Mouse (Mus musculus) kidney, adult 2 months (tissue): ENCODE measurements around the gene Hrc.

Experiments used
- CTCF ChIP-seq: fragments of 200-500 bp; conservative IDR thresholded peaks from 2 replicates; pipeline ENCODE4 v1.5.1; 2011; ENCODE audit warnings: low read depth, mild to moderate bottlenecking, control low read depth, low read length, moderate library complexity, mixed read lengths; ENCODE audit not compliant: insufficient read depth, insufficient read length
- POLR2A ChIP-seq: fragments of 200-500 bp; IDR thresholded peaks from one replicate; pipeline ENCODE4 v1.6.1; 2011; ENCODE audit warnings: low read depth, low read length, control low read depth

DNA sequence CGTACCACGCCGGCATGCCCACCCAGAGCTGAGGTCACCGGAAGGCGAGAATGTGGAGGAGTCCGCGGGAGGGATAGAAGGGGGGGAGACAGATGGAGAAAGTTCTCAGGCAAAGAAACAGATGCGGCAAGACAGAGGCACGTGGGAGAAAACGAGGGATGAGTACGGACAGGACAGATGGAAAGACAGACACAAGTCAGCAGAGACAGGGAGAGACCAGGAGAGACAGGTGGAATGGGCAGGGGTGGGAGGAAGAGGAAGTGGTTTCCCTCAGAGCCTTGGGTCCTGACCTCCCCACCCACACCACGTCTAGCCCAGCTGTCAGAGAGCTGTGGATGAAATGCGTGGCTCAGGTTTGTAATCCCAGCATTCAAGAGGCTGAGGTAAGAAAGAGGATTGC lies 11.8 kb downstream of the Hrc start:
- TF ChIP-seq CTCF (no peak), POLR2A (no peak)
